8 mouse cellular contexts compared by ENCODE assay signal in genomic region chr11:101416433-101417100, GRCm38 (mm10). TPM values are rescaled to one million over a fixed set of nuclear protein-coding genes. Genes with fewer than 3 reads are reported as not detected.
DNase-seq lines count a peak whose midpoint lies in the region; ATAC-seq lines count a peak whose summit lies in the region.

No protein-coding gene starts in this region.

- peak overlapping the region; percentile 89 for H3K9ac ChIP-seq in lung, embryonic 15.5 days
- H3K9ac ChIP-seq in midbrain, embryonic 12.5 days (replicated peaks): peak overlapping the region; percentile 85

- WGBS in lung, embryonic 15.5 days: under 1% methylated on average over 11 of the region's 11 CpGs
- WGBS in midbrain, embryonic 12.5 days: 3% methylated on average over 11 of the region's 11 CpGs

- no peaks in the 10 kb centered on the region for H3K9me3 ChIP-seq in lung, embryonic 15.5 days
- H3K9me3 ChIP-seq in midbrain, embryonic 12.5 days: no peaks in the 10 kb centered on the region

- no peak for DNase-seq in lung, postnatal 14 days
- DNase-seq in induced T-regulatory cell, adult 2 months (ENCODE audit: low read depth): peak; percentile 65
- no peak for DNase-seq in layer of hippocampus, postnatal 25 days (ENCODE audit: extremely low spot score in 1 of 2, low spot score in 1 of 2)
- DNase-seq in layer of hippocampus, adult 11-12 months (ENCODE audit: low spot score): no peak
- DNase-seq in urinary bladder, postnatal 36 days (ENCODE audit: low spot score in 2 of 2): no peak

- H3K4me3 ChIP-seq in lung, embryonic 15.5 days: peak overlapping the region; percentile 96
- H3K4me3 ChIP-seq in midbrain, embryonic 12.5 days: peak overlapping the region; percentile 86

- ATAC-seq in lung, embryonic 15.5 days (ENCODE audit: borderline replicate concordance, extremely low read depth, low FRiP score, low TSS enrichment): 0 out of 2 replicates have a peak, but pooled peaks have one; percentile 4
- ATAC-seq in common myeloid progenitor, adult 5-6 weeks (replicated peaks; ENCODE audit: low read depth, poor library complexity, severe bottlenecking): peak; percentile 37; the same call in 1 of the 2 replicates
- peak; percentile 16; the same call in 1 of the 2 replicates for ATAC-seq in midbrain, embryonic 12.5 days (ENCODE audit: low FRiP score, low read depth)

- peaks cover 15% of the 10 kb centered on the region for H3K36me3 ChIP-seq in lung, embryonic 15.5 days
- H3K36me3 ChIP-seq in midbrain, embryonic 12.5 days: peaks cover 25% of the 10 kb centered on the region

- H3K27me3 ChIP-seq in lung, embryonic 15.5 days: no peaks in the 10 kb centered on the region
- no peaks in the 10 kb centered on the region for H3K27me3 ChIP-seq in midbrain, embryonic 12.5 days

- peaks cover 7% of the 10 kb centered on the region for H3K4me1 ChIP-seq in lung, embryonic 15.5 days
- peaks cover 7% of the 10 kb centered on the region for H3K4me1 ChIP-seq in midbrain, embryonic 12.5 days

- H3K27ac ChIP-seq in lung, embryonic 15.5 days: peak overlapping the region; percentile 68
- H3K27ac ChIP-seq in midbrain, embryonic 12.5 days (replicated peaks): peak overlapping the region; percentile 76

- peak overlapping the region; percentile 70 for H3K4me2 ChIP-seq in lung, embryonic 15.5 days
- H3K4me2 ChIP-seq in midbrain, embryonic 12.5 days (replicated peaks): peak overlapping the region; percentile 89

RNA-seq across cellular contexts. Expression of gene Aarsd1, which starts 0.8 kb away (rescaled TPM):
- 78.8 and 83.3 TPM in 2 replicates for polyA plus RNA-seq in lung, embryonic 15.5 days (2015; fragmentation: Nextera tagmentation; extraction: Ambion mirVana)
- total RNA-seq in common myeloid progenitor, adult 5-6 weeks (2017): 51.6 and 69.0 TPM in 2 replicates
- polyA plus RNA-seq in midbrain, embryonic 12.5 days (2016; fragmentation: Nextera tagmentation; extraction: Ambion mirVana): 90.8 and 91.0 TPM in 2 replicates
- total RNA-seq in layer of hippocampus, postnatal 25 days (2021): 10 to 100 TPM; 43.9 to 48.9 TPM

RNA-seq across cellular contexts. Expression of gene Gm27029, which starts 8.0 kb away (rescaled TPM):
- polyA plus RNA-seq in lung, embryonic 15.5 days (2015; fragmentation: Nextera tagmentation; extraction: Ambion mirVana): 8.1 and 12.7 TPM in 2 replicates
- total RNA-seq in common myeloid progenitor, adult 5-6 weeks (2017): 1.1 and 17.0 TPM in 2 replicates
- polyA plus RNA-seq in midbrain, embryonic 12.5 days (2016; fragmentation: Nextera tagmentation; extraction: Ambion mirVana): 5.6 and 7.8 TPM in 2 replicates
- total RNA-seq in layer of hippocampus, postnatal 25 days (2021): 1 to 10 TPM; 4.5 to 6.5 TPM

RNA-seq across cellular contexts. Expression of gene Rundc1, which starts 8.3 kb away (rescaled TPM):
- 20.8 and 21.3 TPM in 2 replicates for polyA plus RNA-seq in lung, embryonic 15.5 days (2015; fragmentation: Nextera tagmentation; extraction: Ambion mirVana)
- total RNA-seq in common myeloid progenitor, adult 5-6 weeks (2017): 3.1 and 5.4 TPM in 2 replicates
- polyA plus RNA-seq in midbrain, embryonic 12.5 days (2016; fragmentation: Nextera tagmentation; extraction: Ambion mirVana): 27.0 and 30.2 TPM in 2 replicates
- 10 to 100 TPM; 30.7 to 33.2 TPM for total RNA-seq in layer of hippocampus, postnatal 25 days (2021)

RNA-seq across cellular contexts. Expression of gene Ptges3l, which starts 8.6 kb away (rescaled TPM):
- 12.8 and 13.4 TPM in 2 replicates for polyA plus RNA-seq in lung, embryonic 15.5 days (2015; fragmentation: Nextera tagmentation; extraction: Ambion mirVana)
- total RNA-seq in common myeloid progenitor, adult 5-6 weeks (2017): not detected in 2 replicates
- 2.3 and 3.1 TPM in 2 replicates for polyA plus RNA-seq in midbrain, embryonic 12.5 days (2016; fragmentation: Nextera tagmentation; extraction: Ambion mirVana)
- total RNA-seq in layer of hippocampus, postnatal 25 days (2021): 1 to 10 TPM; 1.3 to 1.4 TPM

RNA-seq across cellular contexts. Expression of gene Rpl27, which starts 25.5 kb away (rescaled TPM):
- 299 and 334 TPM in 2 replicates for polyA plus RNA-seq in lung, embryonic 15.5 days (2015; fragmentation: Nextera tagmentation; extraction: Ambion mirVana)
- total RNA-seq in common myeloid progenitor, adult 5-6 weeks (2017): 3,230 and 4,557 TPM in 2 replicates
- polyA plus RNA-seq in midbrain, embryonic 12.5 days (2016; fragmentation: Nextera tagmentation; extraction: Ambion mirVana): 310 and 319 TPM in 2 replicates
- 10 to 100 TPM; 50.0 to 52.5 TPM for total RNA-seq in layer of hippocampus, postnatal 25 days (2021)
